Mouse (Mus musculus) WW6 (cell line): Measurements from ENCODE around the gene Glmp.
"Not testable (repeated sequence)": the region's sequence is repeated elsewhere in the genome, so short reads cannot be mapped to it uniquely, and the experiment has no call there.

Experiments used
- DNase-seq: peaks from one replicate; pipeline ENCODE4 v3.0.0-alpha.2; 2013; ENCODE audit warnings: low read depth, low spot score

The Glmp gene

DNA sequence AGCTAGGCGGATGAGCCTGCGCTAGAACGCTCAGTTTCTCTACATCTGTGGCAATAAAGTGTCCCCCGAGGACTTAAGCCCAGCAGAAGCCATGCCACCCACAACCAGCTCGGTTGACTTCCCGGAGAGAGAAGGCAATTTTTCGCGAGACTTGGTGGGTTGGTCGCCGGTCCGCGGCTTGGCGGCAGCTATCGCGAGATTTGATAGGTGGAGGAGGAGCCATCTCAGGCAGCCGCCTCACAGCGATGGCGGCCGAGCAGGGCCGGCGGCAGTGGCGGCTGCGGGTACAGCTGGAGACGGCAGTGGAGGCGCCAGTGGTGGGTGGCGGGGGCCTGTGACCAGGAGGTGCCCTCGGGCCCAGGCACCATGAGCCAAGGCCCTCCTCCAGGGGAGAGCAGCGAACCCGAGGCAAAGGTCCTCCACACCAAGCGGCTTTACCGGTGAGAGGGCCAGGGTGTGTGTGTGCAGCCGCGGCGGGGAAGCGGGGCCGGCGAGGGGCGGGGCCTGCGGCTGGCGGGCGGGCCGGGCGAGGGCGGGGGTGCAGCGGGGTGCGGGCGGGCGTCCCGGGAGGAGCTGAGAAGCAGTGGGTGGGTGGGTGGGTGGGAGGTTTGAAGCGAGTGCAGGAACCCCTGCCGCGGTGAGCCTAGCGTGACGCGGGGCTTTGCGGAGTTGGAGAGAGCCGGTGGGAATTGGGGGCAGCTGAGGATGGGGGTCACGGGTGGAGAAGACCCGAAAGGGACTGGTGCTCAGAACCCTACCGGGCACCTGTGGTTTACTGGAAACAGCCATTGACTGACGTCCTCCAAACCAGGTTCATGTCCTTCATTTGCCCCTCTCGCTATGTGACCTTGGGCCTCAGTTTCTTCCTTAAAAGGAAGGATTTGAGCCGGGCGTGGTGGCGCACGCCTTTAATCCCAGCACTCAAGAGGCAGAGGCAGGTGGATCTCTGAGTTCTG, 11.5 kb downstream of the Glmp start, which contains the start of the genes Tmem79 and Smg5:
Gene Tmem79 (minus strand): TSS at position 91 of the 956 bp plus-strand sequence.
Gene Smg5 (plus strand): TSS at position 203 of the 956 bp plus-strand sequence.
- peak; percentile 88 for DNase-seq

DNA sequence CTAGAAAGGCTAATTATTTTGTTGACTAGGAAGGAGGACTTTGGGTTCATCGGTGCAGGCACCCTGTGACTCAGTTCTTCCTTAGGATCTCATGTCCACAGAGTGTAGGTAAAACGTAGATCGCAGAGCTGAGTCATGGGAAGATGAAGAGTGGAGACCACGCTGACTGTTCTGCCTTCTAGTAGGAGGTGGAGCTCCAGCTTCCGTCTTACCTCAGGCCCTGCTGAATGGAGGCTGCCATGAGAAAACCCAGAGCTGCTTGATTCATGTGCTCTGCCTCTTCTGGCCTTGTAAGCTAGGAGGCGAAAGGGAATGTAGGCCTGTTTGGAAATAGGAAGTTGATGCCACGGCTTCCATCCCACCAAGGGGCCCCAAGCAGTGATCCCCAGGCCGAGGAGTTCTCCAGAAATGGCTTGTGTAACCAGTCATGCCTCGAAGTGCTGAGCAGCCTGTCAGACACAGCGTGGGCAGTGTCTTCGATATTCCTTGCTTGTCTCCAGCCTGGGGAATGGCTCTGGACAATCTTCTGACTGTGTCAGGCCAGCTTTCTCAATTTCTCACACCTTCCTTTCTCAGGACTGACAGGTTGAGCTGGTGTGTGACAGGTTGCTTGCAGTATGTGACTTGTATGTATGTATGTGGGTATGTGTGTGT, 12.7 kb downstream of the Glmp start:
- DNase-seq, result no peak

DNA sequence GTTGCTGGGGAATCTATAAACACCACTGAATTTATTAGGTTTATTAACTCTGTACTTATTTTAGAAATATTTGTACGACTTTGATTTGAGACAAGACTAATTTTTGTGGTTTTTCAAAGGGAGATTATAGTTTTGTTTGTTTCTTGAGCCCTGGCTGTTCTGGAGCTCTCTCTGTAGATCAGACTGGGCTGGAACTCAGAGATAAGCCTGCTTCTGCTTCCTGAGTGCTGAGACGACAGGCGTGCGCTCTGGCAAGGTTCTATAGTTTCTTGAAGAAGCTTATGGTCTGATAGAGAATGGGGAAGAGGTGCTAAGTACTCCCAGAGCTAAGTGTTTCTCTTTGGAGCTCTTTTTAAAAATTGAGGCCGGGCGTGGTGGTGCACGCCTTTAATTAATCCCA, 13.5 kb downstream of the Glmp start:
- DNase-seq, result no peak

DNA sequence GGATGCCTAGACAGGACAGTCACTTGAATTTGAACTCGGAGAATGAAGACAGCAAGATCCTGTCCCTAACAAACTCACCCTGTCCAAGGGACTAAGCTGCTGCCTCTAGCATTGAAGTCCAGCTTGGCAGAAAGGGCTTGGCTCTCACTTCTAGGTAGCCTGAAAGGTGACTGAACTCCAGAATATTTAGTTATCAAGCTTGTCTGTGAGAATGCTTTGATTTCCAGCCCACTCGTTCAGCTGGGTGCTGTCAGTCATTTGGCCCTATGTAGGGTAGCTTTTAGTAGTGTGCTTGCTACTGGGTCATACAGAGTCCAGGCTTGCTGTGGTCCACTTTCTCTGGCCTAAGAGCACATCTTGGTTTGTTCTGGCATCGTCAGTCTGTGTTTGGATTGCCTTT, 14.2 kb downstream of the Glmp start:
- DNase-seq, result no peak

GRCm38 (mm10) chr3:88350732-88351131, 25.9 kb downstream of the Glmp start:
- DNase-seq, result no peak

DNA sequence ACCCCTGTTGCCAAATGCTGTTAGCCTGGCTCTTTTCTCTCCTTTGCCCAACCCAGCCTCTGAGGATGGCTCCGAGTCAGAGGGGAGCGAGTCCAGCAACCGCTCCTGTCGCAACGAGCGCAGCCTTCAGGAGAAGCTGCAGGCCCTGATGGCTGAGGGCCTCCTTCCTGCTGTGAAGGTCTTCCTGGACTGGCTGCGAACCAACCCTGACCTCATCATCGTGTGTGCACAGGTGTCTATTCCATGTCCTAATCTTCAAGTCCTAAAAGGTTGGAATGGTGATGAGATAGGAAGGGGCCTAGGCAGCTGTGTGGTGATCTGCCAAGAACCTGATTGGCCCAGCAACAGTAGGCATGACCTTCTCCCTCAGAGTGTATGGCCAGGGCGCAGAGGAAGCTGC, 28.1 kb downstream of the Glmp start:
- no peak for DNase-seq

GRCm38 (mm10) chr3:88354396-88355165, 29.8 kb downstream of the Glmp start:
- no peak for DNase-seq

- no peak for DNase-seq
Measured at GRCm38 (mm10) chr3:88359584-88359983, 34.8 kb downstream of the Glmp start.

DNA sequence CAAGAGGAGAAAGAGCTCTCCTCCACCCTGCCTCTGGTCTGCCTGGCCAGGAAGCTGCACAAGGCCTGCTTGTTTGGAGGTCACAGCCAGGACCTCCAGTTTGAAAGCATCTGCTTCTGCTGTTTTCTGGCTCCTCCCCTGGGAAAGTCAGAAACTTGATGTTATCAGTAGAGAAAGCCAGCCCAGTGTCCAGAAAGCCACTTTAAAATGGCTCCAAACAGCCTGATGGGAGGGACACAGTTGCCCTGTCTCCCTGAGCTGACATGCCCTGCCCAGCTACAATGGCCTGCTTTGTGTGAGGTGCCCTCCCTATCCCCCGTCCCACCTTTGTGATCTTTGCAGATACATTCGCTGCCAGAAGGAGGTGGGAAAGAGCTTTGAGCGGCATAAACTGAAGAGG, 35.2 kb downstream of the Glmp start:
- no peak for DNase-seq

- no peak for DNase-seq
Measured at GRCm38 (mm10) chr3:88361096-88361495, 36.3 kb downstream of the Glmp start.

GRCm38 (mm10) chr3:88361612-88362313, 36.9 kb downstream of the Glmp start:
- no peak for DNase-seq

DNA sequence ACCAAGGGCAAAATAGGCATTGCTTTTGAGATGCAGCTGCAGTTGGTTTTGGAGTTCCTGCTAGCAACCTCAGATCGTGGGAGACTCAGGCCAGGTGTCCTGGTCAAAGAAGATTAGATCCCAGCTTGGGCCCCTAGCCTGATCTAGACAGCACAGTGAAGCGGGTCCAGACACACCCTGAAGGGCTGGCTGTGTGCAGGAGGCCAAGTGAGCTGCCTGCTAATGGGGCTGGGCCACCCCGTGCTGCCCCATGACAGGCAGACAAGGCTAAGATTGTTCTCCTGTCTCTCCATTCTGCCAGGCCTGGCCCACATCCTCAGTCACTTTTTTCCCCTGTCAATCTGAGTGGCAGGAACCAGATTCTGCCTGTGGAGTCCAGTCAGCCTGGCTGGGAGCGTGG, 38.9 kb downstream of the Glmp start:
- no peak for DNase-seq

DNA sequence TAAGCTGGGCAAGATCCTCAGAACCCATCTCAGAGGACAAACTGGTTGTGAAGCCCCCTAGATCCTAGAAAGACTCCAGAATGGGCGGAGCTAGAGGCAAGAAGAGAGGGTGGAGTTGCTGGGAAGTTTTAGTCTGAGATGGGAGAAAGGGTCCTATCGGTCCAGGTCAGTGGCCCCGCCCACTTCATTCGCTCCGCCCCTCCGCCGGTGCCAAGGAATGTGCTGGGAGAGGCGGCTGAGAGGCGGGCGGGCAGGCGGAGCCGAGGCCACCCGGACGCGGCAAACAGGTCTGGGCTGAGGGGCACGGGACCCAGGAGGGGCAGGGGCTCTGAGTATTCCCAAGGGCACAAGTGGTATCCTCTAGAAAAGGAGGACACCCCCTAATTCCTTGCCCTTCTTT, 39.5 kb downstream of the Glmp start, which contains the start of gene Paqr6:
Gene Paqr6 (plus strand): TSS at position 248 of the 400 bp plus-strand sequence.
- peak; percentile 65 for DNase-seq

DNA sequence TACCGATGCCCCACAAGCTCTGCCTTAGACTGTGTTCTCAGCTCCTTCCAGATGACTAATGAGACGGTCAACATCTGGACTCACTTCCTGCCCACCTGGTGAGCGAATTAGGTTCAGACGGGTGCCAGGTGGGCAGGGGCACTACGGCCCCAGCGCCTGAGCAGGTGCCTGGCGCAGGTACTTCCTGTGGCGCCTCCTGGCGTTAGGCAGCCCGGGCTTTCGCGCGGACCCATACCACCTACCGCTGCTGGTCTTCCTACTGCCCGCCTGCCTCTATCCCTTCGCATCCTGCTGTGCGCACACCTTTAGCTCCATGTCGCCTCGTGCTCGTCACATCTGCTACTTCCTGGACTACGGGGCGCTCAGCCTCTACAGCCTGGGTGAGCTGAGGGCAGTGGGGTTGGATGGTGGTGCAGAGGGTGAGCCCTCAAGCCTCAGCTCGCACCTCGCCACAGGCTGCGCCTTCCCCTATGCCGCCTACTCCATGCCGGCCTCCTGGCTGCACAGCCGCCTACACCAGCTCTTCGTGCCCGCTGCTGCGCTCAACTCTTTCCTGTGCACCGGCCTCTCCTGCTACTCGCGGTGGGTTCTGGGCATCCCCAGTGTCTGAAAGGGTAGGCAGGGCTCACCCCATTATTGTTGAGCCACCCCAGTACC, 41.0 kb downstream of the Glmp start:
- no peak for DNase-seq

- not testable (repeated sequence) for DNase-seq
Measured at GRCm38 (mm10) chr3:88366830-88367428, 42.1 kb downstream of the Glmp start.

DNA sequence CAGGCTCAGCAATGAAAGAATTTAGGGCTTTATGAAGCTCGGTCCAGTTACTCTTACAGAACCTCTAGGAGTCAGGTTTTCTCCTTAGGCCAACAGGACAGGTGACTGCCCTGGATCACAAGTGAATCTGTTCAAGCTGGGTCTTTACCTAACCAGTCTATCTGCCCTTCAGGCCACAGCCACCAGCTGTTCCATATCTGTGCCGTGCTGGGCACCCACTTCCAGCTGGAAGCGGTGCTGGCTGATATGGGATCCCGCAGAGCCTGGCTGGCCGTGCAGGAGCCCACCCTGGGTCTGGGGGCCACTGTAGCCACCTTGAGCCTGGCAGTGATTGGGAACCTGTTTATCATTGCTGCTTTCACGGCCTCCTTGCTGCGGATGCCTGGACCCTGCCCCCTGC, 42.7 kb downstream of the Glmp start:
- not testable (repeated sequence) for DNase-seq

GRCm38 (mm10) chr3:88368511-88368910, 43.7 kb downstream of the Glmp start:
- not testable (repeated sequence) for DNase-seq

DNA sequence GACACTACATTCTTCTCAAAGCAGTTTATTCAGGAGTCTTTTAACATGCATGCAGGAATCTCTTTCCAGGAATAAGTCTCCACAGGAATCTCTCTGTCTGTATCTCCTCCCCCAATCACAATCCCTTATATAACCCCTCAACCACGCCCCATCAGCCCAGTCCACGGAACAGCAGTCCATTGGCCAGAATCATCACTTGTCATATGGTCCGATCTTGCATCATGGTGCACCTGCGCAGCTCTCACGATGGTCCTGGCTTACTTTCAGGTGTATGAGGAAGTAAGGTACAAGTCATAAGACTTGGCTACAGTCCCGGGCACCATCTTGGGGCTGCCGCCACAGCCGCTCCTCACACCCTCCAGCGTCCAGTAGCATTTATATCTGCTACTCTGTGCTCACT, 47.8 kb downstream of the Glmp start, which contains the start of gene Bglap3:
Gene Bglap3 (minus strand): TSS at position 101 of the 400 bp plus-strand sequence.
- not testable (repeated sequence) for DNase-seq

DNA sequence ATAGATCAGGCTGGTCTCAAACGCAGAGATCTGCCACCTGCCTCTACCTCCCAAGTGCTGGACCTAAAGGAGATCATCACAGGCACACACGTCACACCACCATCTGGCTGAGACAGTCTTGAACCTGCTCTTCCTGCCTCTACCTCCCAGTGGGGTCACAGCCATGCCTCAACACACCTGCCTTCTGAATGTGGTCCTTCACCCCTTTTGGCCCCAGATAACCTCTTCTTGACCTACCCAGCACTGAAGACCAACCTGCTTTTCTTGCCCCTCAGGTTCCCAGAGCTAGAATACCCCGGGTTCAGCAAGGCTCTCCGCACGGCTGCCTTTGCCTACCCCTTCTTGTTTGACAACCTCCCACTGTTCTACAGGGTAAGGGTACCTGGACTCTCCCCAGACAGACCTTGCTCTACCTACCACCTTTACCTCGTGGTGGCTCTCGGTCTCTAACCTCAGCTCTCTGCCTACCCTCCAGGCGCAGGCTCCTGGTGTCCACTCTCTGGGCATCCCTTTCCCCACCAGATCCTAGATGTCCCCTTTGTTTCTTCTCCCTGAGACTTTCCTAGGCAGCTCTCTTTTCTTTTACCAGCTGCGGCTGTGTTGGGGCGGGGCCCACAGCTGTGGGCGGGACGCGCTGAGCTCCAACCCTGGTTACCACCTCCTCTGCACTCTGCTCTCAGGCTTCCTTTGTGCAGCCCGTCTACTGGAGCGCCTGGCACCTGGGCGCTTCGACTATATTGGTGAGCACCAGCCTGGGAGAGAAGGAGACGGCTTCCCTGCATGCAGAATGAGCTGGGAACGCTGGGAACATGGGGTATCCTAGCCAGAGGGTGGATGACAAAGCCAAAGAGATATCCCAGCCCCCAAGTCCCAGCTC, 51.2 kb downstream of the Glmp start:
- DNase-seq, result not testable (repeated sequence)
